Comparison of ENCODE assay signal across 10 mouse cellular contexts in genomic region chr2:156190004-156190896, GRCm38 (mm10). TPM values are rescaled to one million over a fixed set of nuclear protein-coding genes. Genes with fewer than 3 reads are reported as not detected.
DNase-seq lines count a peak whose midpoint lies in the region; ATAC-seq and TF ChIP-seq lines count a peak whose summit lies in the region.
"Had no signal": no experiment of that assay in that cellular context is flagged by ENCODE, and none has a peak within 500 bp of the region (broad histone marks: within the 10 kb centered on the region; RNA-seq: fewer than 3 reads in every experiment).

No protein-coding gene starts in this region.

- H3K36me3 ChIP-seq in heart, postnatal 0 days (replicated peaks; ENCODE audit: control insufficient read depth, insufficient read depth, low read length), result no peaks in the 10 kb centered on the region
- no peaks in the 10 kb centered on the region for H3K36me3 ChIP-seq in macrophage (ENCODE audit: inconsistent target)
- H3K36me3 ChIP-seq in midbrain, embryonic 10.5 days, result no peaks in the 10 kb centered on the region
- no peaks in the 10 kb centered on the region for H3K36me3 ChIP-seq in intestine, embryonic 16.5 days (ENCODE audit: control insufficient read depth, insufficient read depth, low read length)

- TF ChIP-seq EP300 in heart, postnatal 0 days (IDR thresholded peaks at IDR 0.05; ENCODE audit: low read depth), result no peak

- H3K4me1 ChIP-seq in heart, postnatal 0 days (ENCODE audit: control insufficient read depth, insufficient read depth), result no peaks in the 10 kb centered on the region
- H3K4me1 ChIP-seq in midbrain, embryonic 10.5 days, result peaks cover 5% of the 10 kb centered on the region; the same call in 1 of the 2 replicates
- H3K4me1 ChIP-seq in intestine, embryonic 16.5 days (ENCODE audit: control insufficient read depth, insufficient read depth, low read length), result no peaks in the 10 kb centered on the region

- DNase-seq in heart, adult 9 months (ENCODE audit: low spot score in 2 of 2), result peak; percentile 41 to 58
- no peak for DNase-seq in heart, adult 8-10 months (ENCODE audit: low spot score)
- no peak for DNase-seq in heart, postnatal 0 days (ENCODE audit: low spot score)
- DNase-seq in thymus, postnatal 14 days, result peak; percentile 78
- no peak for DNase-seq in layer of hippocampus, postnatal 36 days
- no peak for DNase-seq in midbrain, embryonic 10.5 days (ENCODE audit: low spot score)
- DNase-seq: embryo, embryonic 11 days; left cerebral cortex, postnatal 4 days had no signal

- no peaks in the 10 kb centered on the region for H3K9me3 ChIP-seq in heart, postnatal 0 days (replicated peaks; ENCODE audit: control insufficient read depth, low read length)
- H3K9me3 ChIP-seq in midbrain, embryonic 10.5 days (replicated peaks), result no peaks in the 10 kb centered on the region
- no peaks in the 10 kb centered on the region for H3K9me3 ChIP-seq in intestine, embryonic 16.5 days (ENCODE audit: control insufficient read depth, low read length)

- H3K4me2 ChIP-seq in heart, postnatal 0 days (ENCODE audit: low read depth, low read length), result no peak overlapping the region
- H3K4me2 ChIP-seq in intestine, embryonic 16.5 days (ENCODE audit: low read depth, low read length), result no peak overlapping the region

- H3K9ac ChIP-seq in heart, postnatal 0 days (replicated peaks; ENCODE audit: low read depth, low read length), result no peak overlapping the region
- no peak overlapping the region for H3K9ac ChIP-seq in intestine, embryonic 16.5 days (ENCODE audit: low read depth, low read length)

- H3K27ac ChIP-seq in heart, postnatal 0 days (ENCODE audit: low read depth), result peak overlapping the region; percentile 44; the same call in 1 of the 2 replicates
- peak overlapping the region; percentile 87 for H3K27ac ChIP-seq in macrophage
- no peak overlapping the region for H3K27ac ChIP-seq in midbrain, embryonic 10.5 days (replicated peaks)
- H3K27ac ChIP-seq in intestine, embryonic 16.5 days (ENCODE audit: low read length), result no peak overlapping the region

- no peak overlapping the region for H3K4me3 ChIP-seq in heart, postnatal 0 days (ENCODE audit: low read depth, low read length)
- no peak overlapping the region; the same call in 1 of the 2 replicates for H3K4me3 ChIP-seq in macrophage (ENCODE audit: inconsistent target)
- no peak overlapping the region for H3K4me3 ChIP-seq in midbrain, embryonic 10.5 days
- no peak overlapping the region for H3K4me3 ChIP-seq in intestine, embryonic 16.5 days (ENCODE audit: low read length)

- WGBS in heart, postnatal 0 days, result 58% methylated on average over 14 of the region's 14 CpGs
- WGBS in macrophage (ENCODE audit: missing documents), result 9% methylated on average over 12 of the region's 14 CpGs
- 89% methylated on average over 14 of the region's 14 CpGs for WGBS in midbrain, embryonic 10.5 days
- WGBS in intestine, embryonic 16.5 days, result 80% methylated on average over 14 of the region's 14 CpGs

- H3K27me3 ChIP-seq in heart, postnatal 0 days (ENCODE audit: control insufficient read depth, insufficient read depth, low read length), result no peaks in the 10 kb centered on the region
- H3K27me3 ChIP-seq in midbrain, embryonic 10.5 days (ENCODE audit: low read depth, poor library complexity, severe bottlenecking), result no peaks in the 10 kb centered on the region
- H3K27me3 ChIP-seq in intestine, embryonic 16.5 days (replicated peaks; ENCODE audit: control insufficient read depth, insufficient read depth, low read length), result no peaks in the 10 kb centered on the region

- no peak for ATAC-seq in heart, postnatal 0 days (ENCODE audit: insufficient read depth, low read depth)
- ATAC-seq in intestine, embryonic 16.5 days, result no peak

- no peaks in the 10 kb centered on the region for H3K79me2 ChIP-seq in macrophage (ENCODE audit: inconsistent target)

- TF ChIP-seq CTCF in heart, postnatal 0 days (IDR thresholded peaks at IDR 0.05; ENCODE audit: low read depth), result no peak

RNA-seq across cellular contexts. Expression of gene Phf20, which starts 6.0 kb away (rescaled TPM):
- 10 to 100 TPM; 13.5 to 25.1 (median 19.2) TPM for total RNA-seq in heart, adult 8-10 months (2022)
- total RNA-seq in heart, postnatal 0 days (2014; rRNA removed; ENCODE audit: low replicate concordance), result 8.3 and 10.6 TPM in 2 replicates
- polyA plus RNA-seq in heart, postnatal 0 days (2015; fragmentation: Nextera tagmentation; extraction: Ambion mirVana), result 29.5 and 30.4 TPM in 2 replicates
- total RNA-seq in macrophage (2018; cell fraction: chromatin; rRNA removed), result 100 to 1,000 TPM; 176 to 613 (median 471) TPM
- 10 to 100 TPM; 18.1 to 64.1 (median 43.5) TPM for total RNA-seq in macrophage (2018; cell fraction: cytosol; rRNA removed)
- 100 to 1,000 TPM in 19 of 26 experiments, 10 to 100 TPM in 7; 55.0 to 247 (median 149) TPM for total RNA-seq in macrophage (2018; cell fraction: nucleus; rRNA removed)
- polyA plus RNA-seq in macrophage (2018), result 30.3 to 83.9 TPM (median 31.8 TPM) in 3 replicates
- total RNA-seq in layer of hippocampus, postnatal 36 days (2021), result 100 to 1,000 TPM in 1 of 2 experiments, 10 to 100 TPM in 1; 94.5 to 101 TPM
- polyA plus RNA-seq in midbrain, embryonic 10.5 days (2016; fragmentation: Nextera tagmentation; extraction: Ambion mirVana), result 75.5 and 82.8 TPM in 2 replicates
- polyA plus RNA-seq in intestine, embryonic 16.5 days (2015; fragmentation: Nextera tagmentation; extraction: Ambion mirVana), result 46.8 and 53.2 TPM in 2 replicates

RNA-seq across cellular contexts. Expression of gene Rbm39, which starts 10.2 kb away (rescaled TPM):
- 100 to 1,000 TPM; 107 to 140 (median 123) TPM for total RNA-seq in heart, adult 8-10 months (2022)
- total RNA-seq in heart, postnatal 0 days (2014; rRNA removed; ENCODE audit: low replicate concordance), result 272 and 376 TPM in 2 replicates
- 315 and 343 TPM in 2 replicates for polyA plus RNA-seq in heart, postnatal 0 days (2015; fragmentation: Nextera tagmentation; extraction: Ambion mirVana)
- 1,000 to 10,000 TPM; 2,157 to 4,730 (median 3,239) TPM for total RNA-seq in macrophage (2018; cell fraction: chromatin; rRNA removed)
- total RNA-seq in macrophage (2018; cell fraction: cytosol; rRNA removed), result 100 to 1,000 TPM; 106 to 268 (median 139) TPM
- total RNA-seq in macrophage (2018; cell fraction: nucleus; rRNA removed), result 1,000 to 10,000 TPM in 24 of 26 experiments, 100 to 1,000 TPM in 2; 796 to 2,492 (median 1,518) TPM
- polyA plus RNA-seq in macrophage (2018), result 158 to 239 TPM (median 203 TPM) in 3 replicates
- 100 to 1,000 TPM; 318 to 371 TPM for total RNA-seq in layer of hippocampus, postnatal 36 days (2021)
- 584 and 587 TPM in 2 replicates for polyA plus RNA-seq in midbrain, embryonic 10.5 days (2016; fragmentation: Nextera tagmentation; extraction: Ambion mirVana)
- 450 and 473 TPM in 2 replicates for polyA plus RNA-seq in intestine, embryonic 16.5 days (2015; fragmentation: Nextera tagmentation; extraction: Ambion mirVana)

RNA-seq across cellular contexts. Expression of gene Nfs1, which starts 46.3 kb away (rescaled TPM):
- total RNA-seq in heart, adult 8-10 months (2022), result 100 to 1,000 TPM; 104 to 115 (median 107) TPM
- total RNA-seq in heart, postnatal 0 days (2014; rRNA removed; ENCODE audit: low replicate concordance), result 104 and 106 TPM in 2 replicates
- polyA plus RNA-seq in heart, postnatal 0 days (2015; fragmentation: Nextera tagmentation; extraction: Ambion mirVana), result 71.4 and 75.1 TPM in 2 replicates
- 10 to 100 TPM in 21 of 26 experiments, 1 to 10 TPM in 5; 8.7 to 56.2 (median 30.2) TPM for total RNA-seq in macrophage (2018; cell fraction: chromatin; rRNA removed)
- 10 to 100 TPM; 20.5 to 31.6 (median 26.0) TPM for total RNA-seq in macrophage (2018; cell fraction: cytosol; rRNA removed)
- total RNA-seq in macrophage (2018; cell fraction: nucleus; rRNA removed), result 10 to 100 TPM in 25 of 26 experiments, 1 to 10 TPM in 1; 8.2 to 39.3 (median 21.9) TPM
- 18.6 to 31.0 TPM (median 24.7 TPM) in 3 replicates for polyA plus RNA-seq in macrophage (2018)
- total RNA-seq in layer of hippocampus, postnatal 36 days (2021), result 10 to 100 TPM; 41.5 to 45.7 TPM
- polyA plus RNA-seq in midbrain, embryonic 10.5 days (2016; fragmentation: Nextera tagmentation; extraction: Ambion mirVana), result 46.0 and 46.7 TPM in 2 replicates
- 69.0 and 69.2 TPM in 2 replicates for polyA plus RNA-seq in intestine, embryonic 16.5 days (2015; fragmentation: Nextera tagmentation; extraction: Ambion mirVana)

RNA-seq across cellular contexts. Expression of gene Romo1, which starts 46.4 kb away (rescaled TPM):
- total RNA-seq in heart, adult 8-10 months (2022), result 100 to 1,000 TPM; 303 to 403 (median 332) TPM
- 113 and 154 TPM in 2 replicates for total RNA-seq in heart, postnatal 0 days (2014; rRNA removed; ENCODE audit: low replicate concordance)
- polyA plus RNA-seq in heart, postnatal 0 days (2015; fragmentation: Nextera tagmentation; extraction: Ambion mirVana), result 607 and 610 TPM in 2 replicates
- total RNA-seq in macrophage (2018; cell fraction: chromatin; rRNA removed), result 10 to 100 TPM in 1 of 26 experiments, 1 to 10 TPM in 19, not detected in 6; 1.9 to 20.1 (median 4.0) TPM
- 100 to 1,000 TPM in 13 of 26 experiments, 10 to 100 TPM in 13; 55.6 to 146 (median 91.7) TPM for total RNA-seq in macrophage (2018; cell fraction: cytosol; rRNA removed)
- 10 to 100 TPM in 24 of 26 experiments, 1 to 10 TPM in 2; 7.6 to 44.5 (median 19.3) TPM for total RNA-seq in macrophage (2018; cell fraction: nucleus; rRNA removed)
- 73.4 to 124 TPM (median 123 TPM) in 3 replicates for polyA plus RNA-seq in macrophage (2018)
- 100 to 1,000 TPM; 159 to 179 TPM for total RNA-seq in layer of hippocampus, postnatal 36 days (2021)
- 426 and 441 TPM in 2 replicates for polyA plus RNA-seq in midbrain, embryonic 10.5 days (2016; fragmentation: Nextera tagmentation; extraction: Ambion mirVana)
- polyA plus RNA-seq in intestine, embryonic 16.5 days (2015; fragmentation: Nextera tagmentation; extraction: Ambion mirVana), result 358 and 367 TPM in 2 replicates

Comparison
In these comparisons a context has a peak if more than half of its experiments do, and no peak if none do; other contexts are left out.
1. DNase-seq: peak in heart, adult 9 months (2 of 2) and thymus, postnatal 14 days (single experiment); none in heart, adult 8-10 months (single experiment), heart, postnatal 0 days (single experiment), layer of hippocampus, postnatal 36 days (0 of 2) and midbrain, embryonic 10.5 days (single experiment).
2. H3K27ac ChIP-seq: peak in heart, postnatal 0 days (single experiment) and macrophage (single experiment); none in midbrain, embryonic 10.5 days (single experiment) and intestine, embryonic 16.5 days (single experiment).